Mouse (Mus musculus): ENCODE data around the gene Secisbp2. TPM values are rescaled to one million over a fixed set of nuclear protein-coding genes. Genes with fewer than 3 reads are reported as not detected.

Secisbp2 gene
- total and polyA plus RNA-seq, 2 experiments from 2014 or later = 18.7 to 20.2 TPM

DNA sequence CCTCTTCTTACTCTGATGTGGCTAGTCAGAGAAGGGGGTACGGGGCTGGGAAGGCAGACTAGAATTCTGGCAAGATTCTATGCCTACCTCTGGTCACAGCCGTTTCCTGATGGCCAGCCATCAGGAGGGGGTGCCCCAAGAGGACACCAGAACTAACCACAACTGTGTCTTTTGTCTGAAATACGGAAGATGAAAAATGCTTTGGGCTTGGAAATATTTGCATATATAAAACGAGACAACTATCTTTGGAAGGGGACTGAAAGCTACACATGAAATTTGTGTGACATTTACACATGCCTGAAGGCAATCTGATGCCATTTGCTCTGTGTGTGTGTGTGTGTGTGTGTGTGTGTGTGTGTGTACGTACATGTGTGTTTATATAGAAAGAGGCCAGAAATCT lies 52.4 kb downstream of the Secisbp2 start:
- Histone ChIP-seq H3K4me2 (ENCODE audit: low read depth) (no peak overlapping the region), H3K36me3 (ENCODE audit: insufficient read depth) (peaks cover 65% of the 10 kb centered on the region), H3K9ac (no peak overlapping the region), H3K4me3 (ENCODE audit: low read depth, low read length) (no peak overlapping the region), H3K27ac (ENCODE audit: low read depth, low read length) (no peak overlapping the region), H3K4me1 (ENCODE audit: insufficient read depth) (no peaks in the 10 kb centered on the region), H3K9me3 (ENCODE audit: low read length) (no peaks in the 10 kb centered on the region), H3K27me3 (ENCODE audit: insufficient read depth, low read length) (no peaks in the 10 kb centered on the region)
- WGBS = 84% methylated on average over 5 of the region's 5 CpGs
- no peak for ATAC-seq
- DNase-seq = no peak
- no peak for TF ChIP-seq CTCF (IDR thresholded peaks at IDR 0.05; ENCODE audit: low read depth)

DNA sequence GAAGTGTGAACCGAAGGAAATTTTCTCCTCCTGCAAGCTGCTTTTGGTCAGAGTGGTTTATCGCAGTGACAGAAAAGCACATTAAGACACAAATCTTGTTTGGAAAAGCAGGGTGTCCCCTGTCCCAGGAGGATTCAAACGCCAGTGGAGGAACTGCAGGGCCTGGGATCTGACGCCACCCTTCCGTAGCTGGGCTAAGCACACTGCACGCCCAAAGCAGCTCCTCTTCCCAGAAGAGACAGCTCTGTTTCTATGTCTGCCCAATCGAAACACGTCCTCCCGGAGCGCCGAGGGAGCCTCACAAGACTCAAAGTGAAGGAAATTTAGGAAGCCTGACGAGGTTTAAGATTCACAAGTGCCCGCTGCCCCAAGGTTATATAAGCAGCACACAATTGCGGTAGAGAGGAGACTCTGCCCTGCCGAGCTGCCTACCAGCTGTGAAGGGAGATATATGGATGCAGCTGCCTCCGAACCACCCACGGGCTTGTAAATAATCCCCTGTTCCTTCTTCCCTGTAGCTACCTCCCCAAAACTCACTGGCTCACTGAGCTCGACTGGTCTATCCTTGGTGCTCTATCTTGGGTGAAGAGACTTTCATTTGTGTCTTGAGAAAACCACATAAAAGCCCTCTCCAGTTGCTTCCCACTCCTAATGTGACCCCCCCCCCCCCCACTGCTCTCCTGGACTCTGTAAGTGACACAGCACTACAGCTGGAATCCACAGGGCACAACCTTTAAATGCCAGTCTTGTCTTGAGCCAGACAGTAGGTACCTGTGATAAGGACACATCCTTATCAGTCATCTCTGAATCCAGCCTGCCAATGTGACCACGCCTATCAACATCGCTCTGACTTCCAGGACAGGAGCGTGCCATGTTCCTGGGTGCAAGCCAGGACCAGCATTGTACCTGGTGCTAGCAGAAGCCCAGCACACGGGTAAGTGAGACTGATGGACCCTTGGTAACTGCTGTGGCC lies 54.7 kb downstream of the Secisbp2 start:
- no peaks in the 10 kb centered on the region for H3K4me1 ChIP-seq (ENCODE audit: insufficient read depth)
- TF ChIP-seq CTCF (IDR thresholded peaks at IDR 0.05; ENCODE audit: low read depth) = no peak
- WGBS = 83% methylated on average over 22 of the region's 22 CpGs
- H3K4me3 ChIP-seq (ENCODE audit: low read depth, low read length) = no peak overlapping the region
- no peak overlapping the region for H3K4me2 ChIP-seq (ENCODE audit: low read depth)
- H3K36me3 ChIP-seq (ENCODE audit: insufficient read depth) = peaks cover 62% of the 10 kb centered on the region
- DNase-seq (no peak), ATAC-seq (no peak)
- H3K27me3 ChIP-seq (ENCODE audit: insufficient read depth, low read length) = no peaks in the 10 kb centered on the region
- H3K9ac ChIP-seq = no peak overlapping the region
- H3K9me3 ChIP-seq (ENCODE audit: low read length) = no peaks in the 10 kb centered on the region
- H3K27ac ChIP-seq (ENCODE audit: low read depth, low read length) = no peak overlapping the region

DNA sequence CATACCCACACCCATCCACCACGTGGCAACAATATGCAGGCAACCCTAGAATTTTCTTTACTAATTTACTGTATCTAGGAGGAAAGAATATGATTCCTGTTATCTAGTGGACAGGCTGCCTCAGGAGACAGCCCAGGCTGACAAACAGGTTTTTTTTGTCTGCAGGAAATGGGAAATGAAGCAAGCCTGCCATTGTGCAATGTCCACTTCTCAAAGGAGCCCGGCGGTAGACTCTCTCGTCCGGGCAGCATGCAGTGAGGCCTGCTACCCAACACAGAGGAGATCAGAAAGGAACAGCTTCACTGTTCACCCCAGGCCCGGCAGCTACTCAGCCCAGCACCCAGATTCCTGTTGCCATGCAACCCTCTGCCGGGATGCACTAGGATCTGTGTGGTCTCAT lies 59.2 kb downstream of the Secisbp2 start:
- no peaks in the 10 kb centered on the region for H3K9me3 ChIP-seq (ENCODE audit: low read length)
- ATAC-seq (no peak), DNase-seq (no peak)
- H3K9ac ChIP-seq = no peak overlapping the region
- no peaks in the 10 kb centered on the region for H3K27me3 ChIP-seq (ENCODE audit: insufficient read depth, low read length)
- WGBS = 77% methylated on average over 7 of the region's 7 CpGs
- no peak overlapping the region for H3K4me3 ChIP-seq (ENCODE audit: low read depth, low read length)
- no peak for TF ChIP-seq CTCF (IDR thresholded peaks at IDR 0.05; ENCODE audit: low read depth)
- peaks cover 56% of the 10 kb centered on the region for H3K36me3 ChIP-seq (ENCODE audit: insufficient read depth)
- no peak overlapping the region for H3K4me2 ChIP-seq (ENCODE audit: low read depth)
- H3K27ac ChIP-seq (ENCODE audit: low read depth, low read length) = no peak overlapping the region
- no peaks in the 10 kb centered on the region for H3K4me1 ChIP-seq (ENCODE audit: insufficient read depth)

- WGBS = 95% methylated on average over 8 of the region's 8 CpGs
- Histone ChIP-seq H3K36me3 (ENCODE audit: insufficient read depth) (peaks cover 56% of the 10 kb centered on the region), H3K9me3 (ENCODE audit: low read length) (no peaks in the 10 kb centered on the region), H3K4me3 (ENCODE audit: low read depth, low read length) (no peak overlapping the region), H3K4me1 (ENCODE audit: insufficient read depth) (no peaks in the 10 kb centered on the region), H3K4me2 (ENCODE audit: low read depth) (no peak overlapping the region), H3K27ac (ENCODE audit: low read depth, low read length) (no peak overlapping the region), H3K9ac (no peak overlapping the region), H3K27me3 (ENCODE audit: insufficient read depth, low read length) (no peaks in the 10 kb centered on the region)
- no peak for DNase-seq
- no peak for TF ChIP-seq CTCF (IDR thresholded peaks at IDR 0.05; ENCODE audit: low read depth)
- no peak for ATAC-seq
Measured at GRCm38 (mm10) chr13:51712022-51712421, 60.5 kb downstream of the Secisbp2 start.

DNA sequence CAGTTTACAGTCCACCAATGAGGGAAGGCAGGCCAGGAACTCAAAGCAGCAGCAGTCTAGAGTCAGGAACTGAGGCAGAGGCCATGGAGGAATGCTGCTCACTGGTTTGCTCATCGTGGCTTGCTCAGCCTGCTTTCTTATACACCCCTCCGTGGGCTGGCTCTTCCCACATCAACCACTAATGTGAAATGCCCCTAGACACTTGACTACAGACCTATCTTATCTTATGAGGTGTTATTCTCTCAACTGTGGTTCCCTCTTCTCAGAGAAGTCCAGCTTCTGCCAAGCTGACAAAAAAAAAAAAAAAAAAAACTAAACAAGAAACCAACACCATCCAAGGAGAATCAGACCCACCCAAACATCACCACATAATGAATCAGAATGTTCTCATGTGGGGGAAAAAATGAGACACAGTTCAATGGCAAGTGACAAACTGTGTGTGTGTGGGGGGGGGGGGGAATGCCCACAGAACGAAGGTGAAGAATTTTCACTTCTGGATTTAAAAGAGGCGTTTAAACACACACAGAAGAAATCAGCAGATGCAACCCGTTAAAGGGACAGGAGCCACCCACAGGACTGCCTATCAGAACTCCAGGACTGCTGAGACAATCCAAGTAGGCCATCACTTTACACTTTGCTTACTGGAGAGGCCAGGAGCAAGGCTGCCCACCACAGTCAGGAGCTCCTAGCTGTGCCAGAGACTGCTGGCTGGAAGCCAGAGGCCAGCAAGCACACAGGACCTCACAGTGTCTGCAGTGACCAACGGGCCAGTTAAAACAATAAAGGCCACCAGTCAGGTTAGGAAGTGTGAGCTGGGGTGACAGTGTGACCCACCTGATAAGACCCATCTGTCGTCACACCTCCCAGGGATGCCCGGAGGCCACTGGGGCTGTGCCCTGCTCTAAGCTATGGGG lies 65.1 kb downstream of the Secisbp2 start:
- Histone ChIP-seq H3K27me3 (ENCODE audit: insufficient read depth, low read length) (no peaks in the 10 kb centered on the region), H3K9ac (no peak overlapping the region), H3K36me3 (ENCODE audit: insufficient read depth) (peaks cover 32% of the 10 kb centered on the region), H3K4me3 (ENCODE audit: low read depth, low read length) (no peak overlapping the region), H3K4me1 (ENCODE audit: insufficient read depth) (no peaks in the 10 kb centered on the region), H3K9me3 (ENCODE audit: low read length) (no peaks in the 10 kb centered on the region), H3K27ac (ENCODE audit: low read depth, low read length) (no peak overlapping the region), H3K4me2 (ENCODE audit: low read depth) (no peak overlapping the region)
- DNase-seq (no peak), ATAC-seq (no peak)
- no peak for TF ChIP-seq CTCF (IDR thresholded peaks at IDR 0.05; ENCODE audit: low read depth)
- 83% methylated on average over 8 of the region's 8 CpGs for WGBS

- no peaks in the 10 kb centered on the region for H3K4me1 ChIP-seq (ENCODE audit: insufficient read depth)
- no peak for TF ChIP-seq CTCF (IDR thresholded peaks at IDR 0.05; ENCODE audit: low read depth)
- WGBS = 81% methylated on average over 3 of the region's 3 CpGs
- no peaks in the 10 kb centered on the region for H3K27me3 ChIP-seq (ENCODE audit: insufficient read depth, low read length)
- no peak overlapping the region for H3K4me2 ChIP-seq (ENCODE audit: low read depth)
- H3K4me3 ChIP-seq (ENCODE audit: low read depth, low read length) = no peak overlapping the region
- DNase-seq (no peak), ATAC-seq (no peak)
- H3K27ac ChIP-seq (ENCODE audit: low read depth, low read length) = no peak overlapping the region
- no peaks in the 10 kb centered on the region for H3K9me3 ChIP-seq (ENCODE audit: low read length)
- no peak overlapping the region for H3K9ac ChIP-seq
- peaks cover 15% of the 10 kb centered on the region for H3K36me3 ChIP-seq (ENCODE audit: insufficient read depth)
Measured at GRCm38 (mm10) chr13:51719256-51719655, 67.8 kb downstream of the Secisbp2 start.
